Mouse (Mus musculus) forebrain, embryonic 15.5 days (tissue): ENCODE data around the gene Pex1. TPM values are rescaled to one million over a fixed set of nuclear protein-coding genes. Genes with fewer than 3 reads are reported as not detected.

ENCODE experiments used
- ATAC-seq: fragments of 200-750 bp; cut with Nextera tagmentation; replicated peaks from 2 replicates; pipeline ENCODE4 v1.8.0; 2017; ENCODE audit warnings: mild to moderate bottlenecking, moderate TSS enrichment, moderate library complexity
- H3K27ac ChIP-seq: fragments of 300-500 bp; sonication (generic); replicated peaks from 2 replicates; pipeline ENCODE4 v1.5.1; 2015; ENCODE audit warnings: mild to moderate bottlenecking, inconsistent platforms
- H3K27me3 ChIP-seq: fragments of 300-500 bp; sonication (generic); 2 replicates; pipeline ENCODE4 v1.6.1; 2015; ENCODE audit warnings: inconsistent platforms
- H3K36me3 ChIP-seq: fragments of 300-500 bp; sonication (generic); 2 replicates; pipeline ENCODE4 v1.6.1; 2015; ENCODE audit warnings: mild to moderate bottlenecking, inconsistent platforms
- H3K4me1 ChIP-seq: fragments of 300-500 bp; sonication (generic); 2 replicates; pipeline ENCODE4 v1.6.1; 2015; ENCODE audit warnings: inconsistent platforms
- H3K4me2 ChIP-seq: fragments of 300-500 bp; sonication (generic); replicated peaks from 2 replicates; pipeline ENCODE4 v1.6.1; 2015; ENCODE audit warnings: mild to moderate bottlenecking, inconsistent platforms
- H3K4me3 ChIP-seq: fragments of 300-500 bp; sonication (generic); 2 replicates; pipeline ENCODE4 v1.5.1; 2015; ENCODE audit warnings: mild to moderate bottlenecking, inconsistent platforms
- H3K9ac ChIP-seq: fragments of 300-500 bp; sonication (generic); replicated peaks from 2 replicates; pipeline ENCODE4 v1.6.1; 2015; ENCODE audit warnings: mild to moderate bottlenecking, inconsistent platforms
- H3K9me3 ChIP-seq: fragments of 300-500 bp; sonication (generic); 2 replicates; pipeline ENCODE4 v1.6.1; 2016; ENCODE audit warnings: inconsistent platforms
- WGBS: fragments of 180-500 bp; shearing (Covaris S2); methylation state at CpG from one replicate; pipeline ENCODE4 v1.1.7; 2015; ENCODE audit warnings: mixed read lengths; 5-methylcytosine and 5-hydroxymethylcytosine counted together
- polyA plus RNA-seq: library from polyadenylated mRNA; unstranded; fragments of >200 nt; fragmentation: Nextera tagmentation; extraction: Ambion mirVana; gene quantifications from 2 replicates; pipeline ENCODE4 v1.2.1, GENCODE M21; 2015

The Pex1 gene
- 22.5 and 23.0 TPM in 2 replicates for polyA plus RNA-seq

DNA sequence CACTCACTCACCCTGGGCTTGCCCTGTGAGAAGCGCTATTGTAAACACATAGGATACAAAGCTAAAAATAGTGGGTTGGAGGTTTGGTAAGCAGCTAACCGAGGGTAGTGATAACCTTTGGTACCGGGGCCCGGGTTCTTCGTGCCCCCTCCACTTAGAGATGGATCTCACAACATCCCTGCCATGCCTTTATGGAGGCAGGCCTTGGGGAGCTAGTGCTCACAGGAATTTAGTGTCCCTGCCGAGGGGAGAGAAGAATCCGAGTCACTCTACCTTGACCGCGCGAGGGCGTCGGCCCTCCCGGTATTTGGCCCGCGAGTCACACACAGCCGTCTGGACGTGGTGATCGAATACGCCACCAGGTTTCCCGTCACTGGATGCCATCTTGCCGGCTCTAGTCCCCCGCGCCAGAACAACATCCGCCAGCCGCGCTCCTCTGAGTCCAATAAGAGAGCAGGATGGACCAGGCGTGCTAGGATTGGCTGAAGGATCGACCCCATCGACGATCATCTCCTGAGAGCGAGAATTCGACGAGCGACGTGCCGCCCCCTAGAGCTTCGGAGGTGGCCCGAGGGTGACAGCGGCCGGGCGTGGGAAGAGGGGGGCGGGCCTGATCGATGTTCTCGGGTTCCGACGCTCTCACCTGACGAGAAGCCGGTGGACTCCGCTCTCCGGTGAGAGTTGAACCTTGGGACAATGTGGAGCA is at the start of gene Pex1:
Gene Pex1, plus strand, starts transcription at position 374 of the 706 bp plus-strand sequence.
- peaks cover 22% of the 10 kb centered on the region for H3K4me1 ChIP-seq
- peak within 1 kb of the TSS; percentile 71 for H3K9ac ChIP-seq
- H3K4me3 ChIP-seq = peak within 1 kb of the TSS; percentile 92
- H3K36me3 ChIP-seq = peaks cover 10% of the 10 kb centered on the region
- peak within 1 kb of the TSS; percentile 61 for H3K27ac ChIP-seq
- WGBS = under 1% methylated on average over 50 of the region's 50 CpGs
- no peaks in the 10 kb centered on the region for H3K9me3 ChIP-seq
- peak within 1 kb of the TSS; percentile 82 for H3K4me2 ChIP-seq
- H3K27me3 ChIP-seq = no peaks in the 10 kb centered on the region
- ATAC-seq = peak; percentile 99

DNA sequence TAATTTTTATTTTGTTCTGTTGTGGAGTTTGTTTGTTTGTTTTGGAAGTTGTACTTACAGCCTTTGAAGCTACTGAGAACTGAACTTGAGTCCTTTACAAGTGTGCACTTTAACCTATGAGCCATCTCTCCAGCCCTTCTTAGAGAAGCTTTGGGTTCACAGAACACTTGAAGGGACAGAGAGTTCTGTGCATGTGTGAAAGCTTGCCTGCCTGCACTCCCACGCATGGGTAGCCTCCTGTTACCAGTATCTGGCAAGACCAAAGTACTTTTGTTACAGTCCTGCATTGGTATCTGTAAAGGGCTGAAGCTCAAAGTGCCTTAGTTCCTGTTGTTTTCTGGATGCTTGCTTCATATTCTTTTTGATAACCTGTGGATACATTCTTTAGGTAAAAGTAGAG is 49.6 kb upstream of the Pex1 start:
- H3K27ac ChIP-seq = no peak overlapping the region
- no peaks in the 10 kb centered on the region for H3K27me3 ChIP-seq
- no peak overlapping the region for H3K9ac ChIP-seq
- no peaks in the 10 kb centered on the region for H3K36me3 ChIP-seq
- 94% methylated on average over 1 of the region's 1 CpGs for WGBS
- no peaks in the 10 kb centered on the region for H3K9me3 ChIP-seq
- H3K4me3 ChIP-seq = no peak overlapping the region
- H3K4me2 ChIP-seq = no peak overlapping the region
- H3K4me1 ChIP-seq = peaks cover 22% of the 10 kb centered on the region
- ATAC-seq = no peak

DNA sequence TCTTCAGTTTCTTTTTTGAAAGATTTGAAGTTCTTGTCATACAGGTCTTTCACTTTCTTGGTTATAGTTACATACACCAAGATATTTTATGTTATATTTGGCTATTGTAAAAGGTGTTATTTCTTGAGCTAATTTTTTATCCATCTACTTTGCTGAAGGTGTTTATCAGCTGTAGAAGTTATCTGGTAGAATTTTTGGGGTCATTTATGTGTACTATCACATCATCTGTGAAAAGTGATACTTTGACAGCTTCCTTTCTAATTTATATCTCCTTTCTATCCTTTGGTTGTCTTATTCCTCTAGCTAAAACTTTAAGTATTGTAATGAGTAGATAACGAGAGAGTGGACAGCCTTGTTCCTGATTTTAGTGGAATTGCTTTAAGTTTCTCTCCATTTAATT is 44.4 kb upstream of the Pex1 start:
- H3K27ac ChIP-seq = no peak overlapping the region
- peaks cover 17% of the 10 kb centered on the region for H3K36me3 ChIP-seq
- H3K4me3 ChIP-seq = no peak overlapping the region
- no peak overlapping the region for H3K9ac ChIP-seq
- no peaks in the 10 kb centered on the region for H3K27me3 ChIP-seq
- no peaks in the 10 kb centered on the region for H3K9me3 ChIP-seq
- no peak for ATAC-seq
- no peak overlapping the region for H3K4me2 ChIP-seq
- no peaks in the 10 kb centered on the region for H3K4me1 ChIP-seq
- WGBS = 93% methylated on average over 1 of the region's 1 CpGs

- Histone ChIP-seq H3K9ac (no peak overlapping the region), H3K27me3 (no peaks in the 10 kb centered on the region), H3K36me3 (peaks cover 32% of the 10 kb centered on the region), H3K4me3 (no peak overlapping the region), H3K4me1 (no peaks in the 10 kb centered on the region), H3K27ac (no peak overlapping the region), H3K9me3 (no peaks in the 10 kb centered on the region), H3K4me2 (no peak overlapping the region)
- ATAC-seq = no peak
- WGBS = 90% methylated on average over 2 of the region's 2 CpGs
Observed at GRCm38 (mm10) chr5:3554198-3554597, 41.7 kb upstream of the Pex1 start.

DNA sequence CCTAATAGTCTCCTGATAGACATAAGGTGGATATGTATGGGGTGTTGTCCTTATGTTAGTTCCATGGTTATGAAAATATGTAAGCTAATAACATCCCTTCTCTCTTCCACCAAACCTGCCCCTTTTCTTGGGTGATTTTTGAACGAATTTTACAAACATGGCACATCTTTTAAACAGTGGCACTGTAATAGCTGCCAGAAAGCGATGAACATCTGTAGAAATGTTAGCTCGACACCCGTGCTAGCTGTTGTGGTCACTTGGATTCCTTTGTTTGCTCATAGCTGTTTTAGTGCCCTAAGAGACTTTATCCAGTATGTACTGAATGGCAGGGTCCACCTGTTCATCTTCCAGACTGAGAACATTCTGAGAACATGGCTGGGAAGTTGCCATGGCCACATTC is 24.6 kb upstream of the Pex1 start, which contains the start of gene 1700109H08Rik:
Gene 1700109H08Rik, plus strand, starts transcription at position 301 of the 400 bp plus-strand sequence.
- no peak for ATAC-seq
- Histone ChIP-seq H3K36me3 (peaks cover 88% of the 10 kb centered on the region), H3K9ac (no peak within 1 kb of the TSS), H3K4me2 (no peak within 1 kb of the TSS), H3K9me3 (no peaks in the 10 kb centered on the region; the same call in 1 of the 2 replicates), H3K27me3 (no peaks in the 10 kb centered on the region), H3K4me3 (no peak within 1 kb of the TSS), H3K4me1 (no peaks in the 10 kb centered on the region), H3K27ac (no peak within 1 kb of the TSS)
- 96% methylated on average over 4 of the region's 4 CpGs for WGBS

- no peak for ATAC-seq
- WGBS = 97% methylated on average over 2 of the region's 2 CpGs
- no peak overlapping the region for H3K4me3 ChIP-seq
Observed at GRCm38 (mm10) chr5:3574825-3575224, 21.0 kb upstream of the Pex1 start.

DNA sequence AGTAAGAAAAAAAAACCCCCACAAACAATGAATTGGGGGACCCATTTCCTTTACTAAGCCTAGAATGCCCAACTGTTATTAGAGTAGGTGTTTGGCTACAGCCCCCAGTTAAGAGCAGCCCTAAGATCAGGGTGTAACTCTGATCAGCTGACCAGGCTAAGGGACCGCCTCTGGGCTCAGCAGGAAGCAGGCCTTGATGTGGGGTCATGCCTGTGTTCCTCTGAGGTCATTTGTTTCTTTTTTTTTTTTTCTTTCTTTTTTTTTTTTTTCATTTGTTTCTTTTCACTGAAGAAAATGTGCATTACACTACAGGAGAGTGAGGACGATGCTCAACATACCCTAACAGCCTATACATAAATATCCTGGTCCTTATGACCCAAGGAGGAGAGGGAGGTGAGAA is 17.9 kb upstream of the Pex1 start:
- WGBS = 93% methylated on average over 2 of the region's 2 CpGs
- Histone ChIP-seq H3K4me2 (no peak overlapping the region), H3K27me3 (no peaks in the 10 kb centered on the region), H3K9me3 (no peaks in the 10 kb centered on the region; the same call in 1 of the 2 replicates), H3K27ac (no peak overlapping the region), H3K9ac (no peak overlapping the region), H3K4me3 (no peak overlapping the region), H3K36me3 (peaks cover 92% of the 10 kb centered on the region), H3K4me1 (no peaks in the 10 kb centered on the region)
- no peak for ATAC-seq

More at GRCm38 (mm10) chr5:3574825-3575224, 21.0 kb upstream of the Pex1 start:
- Histone ChIP-seq H3K9ac (no peak overlapping the region), H3K4me1 (no peaks in the 10 kb centered on the region), H3K27ac (no peak overlapping the region), H3K27me3 (no peaks in the 10 kb centered on the region), H3K9me3 (no peaks in the 10 kb centered on the region; the same call in 1 of the 2 replicates), H3K4me2 (no peak overlapping the region), H3K36me3 (peaks cover 93% of the 10 kb centered on the region)

DNA sequence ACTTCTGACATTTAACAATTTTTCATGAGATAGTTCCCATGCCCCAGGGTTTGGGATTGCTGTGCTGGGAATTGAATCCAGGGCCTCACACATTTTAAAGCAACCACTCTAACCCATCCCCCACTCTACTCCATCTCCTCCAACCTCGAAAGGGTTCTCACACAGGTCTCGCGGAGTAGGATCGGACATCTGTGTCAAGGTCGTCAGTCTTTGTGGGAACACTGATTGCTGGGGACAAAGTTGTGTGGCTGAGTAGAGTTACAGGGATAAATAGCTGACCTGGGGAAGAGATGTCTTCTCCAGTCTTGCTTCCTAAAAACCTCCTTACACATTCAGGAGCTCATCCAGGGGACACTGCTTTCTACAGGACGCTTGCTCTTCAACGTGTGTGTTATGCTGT is 16.8 kb upstream of the Pex1 start:
- no peak for ATAC-seq
- whole genome bisulfite sequencing = 94% methylated on average over 7 of the region's 7 CpGs
- H3K4me3 ChIP-seq = no peak overlapping the region
- no peaks in the 10 kb centered on the region for H3K4me1 ChIP-seq
- H3K4me2 ChIP-seq = no peak overlapping the region
- H3K36me3 ChIP-seq = peaks cover 90% of the 10 kb centered on the region
- H3K9ac ChIP-seq = no peak overlapping the region
- no peak overlapping the region for H3K27ac ChIP-seq
- H3K27me3 ChIP-seq = no peaks in the 10 kb centered on the region
- no peaks in the 10 kb centered on the region; the same call in 1 of the 2 replicates for H3K9me3 ChIP-seq

- peak within 1 kb of the TSS; percentile 61 for H3K27ac ChIP-seq
- no peaks in the 10 kb centered on the region for H3K9me3 ChIP-seq
- 0% methylated on average over 31 of the region's 31 CpGs for WGBS
- H3K4me2 ChIP-seq = peak within 1 kb of the TSS; percentile 82
- peaks cover 22% of the 10 kb centered on the region for H3K4me1 ChIP-seq
- peak within 1 kb of the TSS; percentile 71 for H3K9ac ChIP-seq
- H3K4me3 ChIP-seq = peak within 1 kb of the TSS; percentile 92
- H3K27me3 ChIP-seq = no peaks in the 10 kb centered on the region
- peaks cover 5% of the 10 kb centered on the region for H3K36me3 ChIP-seq
- ATAC-seq = peak; percentile 86
Observed at GRCm38 (mm10) chr5:3596399-3596766, 517 bp downstream of the Pex1 start, which contains the start of gene Rbm48. Gene Rbm48, minus strand, starts transcription at chr5:3596585.

DNA sequence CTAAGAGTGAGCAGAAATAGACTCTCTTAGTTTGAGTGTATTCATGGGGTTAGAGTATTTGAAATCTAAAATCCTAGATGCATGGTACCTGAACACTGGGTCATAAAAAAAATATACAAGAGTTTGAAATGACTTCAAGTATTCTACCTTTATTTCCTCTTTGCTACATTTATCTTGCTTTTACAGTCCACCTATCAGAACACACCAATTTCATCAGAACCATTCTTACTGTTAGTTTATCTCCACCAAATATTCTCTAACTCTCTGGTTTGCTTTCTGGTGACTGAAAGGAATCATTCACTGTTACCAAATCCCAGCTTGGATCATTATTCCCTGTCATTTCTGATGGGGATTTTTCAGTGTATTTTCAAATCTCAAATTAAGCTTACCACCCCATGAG is 1.3 kb downstream of the Pex1 start:
- Histone ChIP-seq H3K9me3 (no peaks in the 10 kb centered on the region), H3K27ac (no peak overlapping the region), H3K4me2 (peak overlapping the region; percentile 75), H3K9ac (peak overlapping the region; percentile 71), H3K4me3 (peak overlapping the region; percentile 92), H3K4me1 (peaks cover 22% of the 10 kb centered on the region), H3K27me3 (no peaks in the 10 kb centered on the region), H3K36me3 (no peaks in the 10 kb centered on the region)
- ATAC-seq = no peak

- H3K27me3 ChIP-seq = no peaks in the 10 kb centered on the region
- no peaks in the 10 kb centered on the region for H3K36me3 ChIP-seq
- peaks cover 22% of the 10 kb centered on the region for H3K4me1 ChIP-seq
- no peaks in the 10 kb centered on the region for H3K9me3 ChIP-seq
- H3K27ac ChIP-seq = no peak overlapping the region
- no peak for ATAC-seq
- 94% methylated on average over 5 of the region's 5 CpGs for WGBS
- no peak overlapping the region for H3K4me2 ChIP-seq
- H3K9ac ChIP-seq = no peak overlapping the region
- no peak overlapping the region for H3K4me3 ChIP-seq
Observed at GRCm38 (mm10) chr5:3598766-3599165, 2.9 kb downstream of the Pex1 start.

DNA sequence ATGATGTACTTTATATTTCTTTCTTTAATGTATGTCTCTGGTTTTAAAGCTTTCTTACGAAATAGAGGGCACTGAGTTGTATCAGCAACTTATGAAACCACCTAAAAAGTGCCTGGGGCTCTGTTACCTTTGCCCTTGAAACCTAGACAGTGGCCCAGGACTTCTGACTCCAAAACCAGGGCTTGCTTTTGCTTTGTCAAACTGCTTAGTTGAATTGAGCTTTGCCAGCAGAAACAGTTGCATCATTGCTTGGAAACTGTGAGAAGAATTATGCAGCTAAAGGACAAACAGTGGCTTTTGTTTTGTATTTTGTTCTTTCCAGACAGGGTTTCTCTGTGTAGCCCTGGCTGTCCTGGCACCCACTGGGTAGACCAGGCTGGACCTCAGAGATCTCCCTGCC is 4.4 kb downstream of the Pex1 start:
- Histone ChIP-seq H3K4me1 (peaks cover 12% of the 10 kb centered on the region), H3K9ac (no peak overlapping the region), H3K27ac (no peak overlapping the region), H3K27me3 (no peaks in the 10 kb centered on the region), H3K4me2 (no peak overlapping the region), H3K4me3 (no peak overlapping the region), H3K9me3 (no peaks in the 10 kb centered on the region), H3K36me3 (peaks cover 10% of the 10 kb centered on the region)
- WGBS = 91% methylated on average over 1 of the region's 1 CpGs
- no peak for ATAC-seq

GRCm38 (mm10) chr5:3600790-3601189 is 4.9 kb downstream of the Pex1 start:
- no peak overlapping the region for H3K4me3 ChIP-seq
- no peak overlapping the region for H3K27ac ChIP-seq
- no peaks in the 10 kb centered on the region for H3K27me3 ChIP-seq
- H3K9ac ChIP-seq = no peak overlapping the region
- WGBS = 95% methylated on average over 3 of the region's 3 CpGs
- peaks cover 10% of the 10 kb centered on the region for H3K4me1 ChIP-seq
- H3K36me3 ChIP-seq = peaks cover 14% of the 10 kb centered on the region
- no peaks in the 10 kb centered on the region for H3K9me3 ChIP-seq
- no peak overlapping the region for H3K4me2 ChIP-seq
- ATAC-seq = no peak
